Comparison of ENCODE assay signal across 18 mouse cellular contexts in the genomic region with DNA sequence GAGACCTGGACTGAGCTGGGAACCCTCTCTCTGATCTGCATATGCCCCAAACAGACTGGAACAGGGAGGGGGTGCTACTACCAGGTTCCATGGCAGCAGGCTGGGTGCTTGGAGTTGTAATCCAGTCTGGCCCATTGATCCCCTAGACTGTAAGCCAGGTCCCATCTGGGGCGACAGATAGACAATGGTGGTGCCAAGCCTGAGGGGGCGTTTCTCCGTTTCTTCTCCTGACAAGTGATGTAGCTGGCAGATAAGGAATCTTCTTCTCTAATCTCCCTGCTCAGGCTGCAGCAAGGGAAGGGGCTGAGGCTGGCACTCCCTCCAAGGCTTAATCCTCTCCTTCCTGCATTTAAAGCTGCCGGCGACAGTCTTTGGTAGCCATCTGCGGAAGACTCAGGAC. TPM values are rescaled to one million over a fixed set of nuclear protein-coding genes. Genes with fewer than 3 reads are reported as not detected.
"Had no signal": no experiment of that assay in that cellular context is flagged by ENCODE, and none has a peak within 500 bp of the region (broad histone marks: within the 10 kb centered on the region; RNA-seq: fewer than 3 reads in every experiment).

No protein-coding gene starts in this region.

- H3K4me2 ChIP-seq: lung, embryonic 14.5 days; midbrain, embryonic 12.5 days; neural tube, embryonic 13.5 days; neural tube, embryonic 15.5 days; stomach, embryonic 15.5 days had no signal

- H3K36me3 ChIP-seq: midbrain, embryonic 10.5 days; midbrain, embryonic 12.5 days; neural tube, embryonic 13.5 days; neural tube, embryonic 15.5 days; stomach, embryonic 15.5 days had no signal

- ATAC-seq: midbrain, embryonic 16.5 days had no signal

- H3K27ac ChIP-seq: midbrain, embryonic 10.5 days; midbrain, embryonic 12.5 days; neural tube, embryonic 13.5 days; neural tube, embryonic 15.5 days; stomach, embryonic 15.5 days; stomach, postnatal 0 days had no signal

- H3K4me3 ChIP-seq: midbrain, embryonic 10.5 days; midbrain, embryonic 12.5 days; myocyte; neural tube, embryonic 13.5 days; neural tube, embryonic 15.5 days; stomach, embryonic 15.5 days had no signal

- DNase-seq: lung, adult 18-20 months; lung, embryonic 14.5 days; lung, postnatal 10 days; lung, postnatal 4 days; right cerebral cortex, postnatal 14 days; thymus, adult 2 months; thymus, postnatal 25 days; thymus, postnatal 4 days had no signal

- H3K9ac ChIP-seq: lung, embryonic 14.5 days; midbrain, embryonic 12.5 days; neural tube, embryonic 13.5 days; neural tube, embryonic 15.5 days; stomach, embryonic 15.5 days had no signal

- H3K9me3 ChIP-seq: midbrain, embryonic 12.5 days; neural tube, embryonic 13.5 days; neural tube, embryonic 15.5 days; stomach, embryonic 15.5 days had no signal

RNA-seq across cellular contexts. Expression of gene Cdh22, which starts 37.1 kb away (rescaled TPM):
- total RNA-seq: megakaryocyte-erythroid progenitor cell, adult 5-6 weeks had no signal
- polyA plus RNA-seq: liver, embryonic 16.5 days had no signal
